Mouse (Mus musculus) CH12.LX (cell line): Measurements from ENCODE around the gene Cnst.

Experiments
- CTCF ChIP-seq, 2 experiments: IDR thresholded peaks in 1 of 2; conservative IDR thresholded peaks in 1 of 2; 2 replicates each; pipeline ENCODE4 v1.5.1; 2011 to 2012; ENCODE audit warnings: low read depth in 2 of 2, low read length in 2 of 2, improper control_type of control experiment in 1 of 2, inconsistent platforms in 1 of 2, mild to moderate bottlenecking in 1 of 2, moderate library complexity in 1 of 2
- EP300 ChIP-seq: IDR thresholded peaks from 2 replicates; pipeline ENCODE4 v1.6.1; 2011; ENCODE audit warnings: low read length, improper control_type of control experiment
- ETS1 ChIP-seq: conservative IDR thresholded peaks from 2 replicates; pipeline ENCODE4 v1.6.1; 2012; ENCODE audit warnings: low read depth, mild to moderate bottlenecking, inconsistent platforms, low read length, improper control_type of control experiment, moderate library complexity
- MXI1 ChIP-seq: IDR thresholded peaks from 2 replicates; pipeline ENCODE4 v1.6.1; 2011; ENCODE audit warnings: mild to moderate bottlenecking, low read depth, low read length, improper control_type of control experiment
- NRF1 ChIP-seq: IDR thresholded peaks from 2 replicates; pipeline ENCODE4 v1.6.1; 2014; ENCODE audit warnings: low read depth, mild to moderate bottlenecking, inconsistent platforms, low read length, improper control_type of control experiment, moderate library complexity
- POLR2A ChIP-seq: IDR thresholded peaks from 2 replicates; pipeline ENCODE4 v1.6.1; 2011; ENCODE audit warnings: low read depth, mild to moderate bottlenecking, improper control_type of control experiment, low read length
- SIN3A ChIP-seq: IDR thresholded peaks from 2 replicates; pipeline ENCODE4 v1.6.1; 2012; ENCODE audit warnings: low read length, improper control_type of control experiment, inconsistent platforms
- ZC3H11A ChIP-seq: IDR thresholded peaks from 2 replicates; pipeline ENCODE4 v1.6.1; 2012; ENCODE audit warnings: low read depth, mild to moderate bottlenecking, inconsistent platforms, low read length, improper control_type of control experiment

- TF ChIP-seq NRF1: no peak
- TF ChIP-seq MXI1: no peak
- no peak for TF ChIP-seq ZC3H11A
- no peak for TF ChIP-seq CTCF (conservative IDR thresholded peaks at IDR 0.05 in 1 of 2, IDR thresholded peaks at IDR 0.05 in 1 of 2; ENCODE audit: low read depth in 2 of 2, low read length in 2 of 2)
- no peak for TF ChIP-seq EP300
- no peak for TF ChIP-seq POLR2A
- TF ChIP-seq ETS1: no peak
- no peak for TF ChIP-seq SIN3A
Measured at GRCm38 (mm10) chr1:179598386-179598785, 52.2 kb downstream of the Cnst start.
